Mouse (Mus musculus) brain, embryonic 14.5 days (tissue): ENCODE measurements at regions not wholly inside any gene's neighbourhood (a gene's known extent, or its start where the extent isn't known, plus 50 kb on each side); places are given as distances from the start of the nearest gene placed in this dataset.
A peak's percentile ranks its signal among the peaks of the same experiment; 100 is the strongest.

Experiments
- DNase-seq: peaks from one replicate; pipeline ENCODE4 v3.0.0-alpha.2; 2011; ENCODE audit warnings: low read depth
- CTCF ChIP-seq: fragments of 200-500 bp; IDR thresholded peaks from 2 replicates; pipeline ENCODE4 v1.5.1; 2012; ENCODE audit warnings: inconsistent platforms, mild to moderate bottlenecking, moderate library complexity, borderline replicate concordance; ENCODE audit not compliant: insufficient read depth, insufficient read length; ENCODE audit errors: extremely low read depth
- POLR2A ChIP-seq: fragments of 200-500 bp; IDR thresholded peaks from 2 replicates; pipeline ENCODE4 v1.6.1; 2012; ENCODE audit warnings: mild to moderate bottlenecking, inconsistent platforms, borderline replicate concordance; ENCODE audit not compliant: poor library complexity, insufficient read depth, insufficient read length, severe bottlenecking; ENCODE audit errors: extremely low read depth

DNA sequence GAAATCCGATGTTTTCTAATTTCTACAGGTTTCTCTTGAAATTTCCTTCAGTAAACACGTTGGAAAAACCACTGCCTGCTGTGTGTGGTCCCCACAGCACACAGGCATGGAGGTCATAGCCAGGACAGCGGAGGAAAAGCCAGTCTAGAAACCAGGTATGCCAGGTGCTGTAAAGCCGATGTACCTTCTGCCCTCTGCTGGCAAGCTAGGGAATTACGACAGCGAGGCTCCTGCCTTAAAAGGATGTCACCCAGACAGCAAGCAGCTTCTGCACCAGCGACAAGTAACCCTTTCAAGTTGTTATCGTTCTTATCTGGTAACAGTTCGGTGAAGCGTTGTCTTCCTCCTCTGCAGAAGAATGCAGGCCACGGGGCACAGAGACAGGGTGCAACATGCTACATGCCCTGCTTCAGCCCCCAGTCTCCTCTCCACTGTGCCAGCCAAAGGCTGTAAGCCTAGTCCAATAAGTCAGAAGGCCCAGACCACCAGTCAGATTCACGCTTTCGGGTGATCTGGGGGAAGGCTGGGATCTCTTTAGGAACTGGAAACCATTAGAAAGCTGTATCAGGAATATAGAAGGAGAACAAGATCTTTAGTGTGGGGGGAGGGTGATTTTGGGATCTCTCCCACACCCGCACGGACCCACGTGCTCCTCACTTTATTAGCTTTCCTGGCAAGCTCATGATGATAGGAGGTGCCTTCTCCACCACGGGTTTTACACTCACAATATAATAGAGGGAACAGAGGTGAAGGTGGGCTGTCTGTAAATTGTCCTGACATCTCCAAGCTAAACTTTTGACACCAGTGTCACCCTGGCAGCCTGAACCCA lies 79.9 kb upstream of the Elac2 start:
- TF ChIP-seq CTCF (peak; percentile 89), POLR2A (no peak)
- DNase-seq = peak; percentile 86

- peak; percentile 68 for DNase-seq
- TF ChIP-seq POLR2A (no peak), CTCF (no peak)
These were observed 79.1 kb upstream of the Elac2 start for GRCm38 (mm10) chr11:64899587-64900278.

- DNase-seq = no peak
- no peak for TF ChIP-seq POLR2A
- no peak for TF ChIP-seq CTCF
These were observed 62.1 kb upstream of the Elac2 start for GRCm38 (mm10) chr11:64916783-64917182.

DNA sequence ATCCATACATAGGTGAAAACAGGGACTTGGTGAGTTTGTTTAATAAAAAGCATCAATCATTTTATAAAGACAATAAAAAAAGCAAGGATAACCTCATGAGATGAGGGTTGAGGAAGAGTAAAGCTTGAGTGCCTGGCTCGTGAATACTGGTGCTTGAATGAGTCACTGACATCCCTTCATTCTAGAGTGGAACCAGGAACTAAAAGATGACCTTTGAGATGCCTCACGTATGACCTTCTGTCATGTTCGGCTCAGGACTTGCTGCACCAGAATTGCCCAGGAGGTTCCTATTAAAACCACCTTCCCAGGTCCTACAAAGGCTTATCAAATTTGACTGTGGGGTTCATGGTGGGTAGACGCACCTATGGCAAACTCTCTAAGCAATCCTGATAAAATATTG lies 61.5 kb upstream of the Elac2 start:
- no peak for TF ChIP-seq CTCF
- TF ChIP-seq POLR2A = no peak
- no peak for DNase-seq

- TF ChIP-seq POLR2A (no peak), CTCF (no peak)
- no peak for DNase-seq
These were observed 53.8 kb upstream of the Elac2 start for GRCm38 (mm10) chr11:64924989-64925388.

- TF ChIP-seq CTCF (no peak), POLR2A (no peak)
- peak; percentile 11 for DNase-seq
These were observed 52.9 kb upstream of the Elac2 start for GRCm38 (mm10) chr11:64925970-64926369.
